Mouse (Mus musculus): Measurements from ENCODE around the gene Adgrb2.

GRCm38 (mm10) chr4:129970861-129971260, 13.8 kb upstream of the Adgrb2 start:
- no peak for TF ChIP-seq CTCF (IDR thresholded peaks at IDR 0.05; ENCODE audit: borderline replicate concordance, insufficient read depth, low read depth, low read length)
- no peak for TF ChIP-seq POLR2A (IDR thresholded peaks at IDR 0.05; ENCODE audit: borderline replicate concordance, insufficient read depth, low read length)
